Mouse (Mus musculus): ENCODE data around the gene Zranb3.

- no peak for TF ChIP-seq CTCF (IDR thresholded peaks at IDR 0.05; ENCODE audit: control insufficient read depth, insufficient read depth, low read length)
- TF ChIP-seq POLR2A (IDR thresholded peaks at IDR 0.05; ENCODE audit: borderline replicate concordance, control insufficient read depth, low read depth, low read length): no peak
Observed at GRCm38 (mm10) chr1:127985391-127985790, 117.5 kb downstream of the Zranb3 start.

Data from bone marrow, adult 2 months (tissue).